Mouse (Mus musculus): ENCODE results near the gene Mkrn1. TPM values are rescaled to one million over a fixed set of nuclear protein-coding genes. Genes with fewer than 3 reads are reported as not detected.
A peak's percentile ranks its signal among the peaks of the same experiment; 100 is the strongest.

Gene Mkrn1
- polyA plus RNA-seq (2016; fragmentation: Nextera tagmentation; extraction: Ambion mirVana): 45.0 and 46.4 TPM in 2 replicates

DNA sequence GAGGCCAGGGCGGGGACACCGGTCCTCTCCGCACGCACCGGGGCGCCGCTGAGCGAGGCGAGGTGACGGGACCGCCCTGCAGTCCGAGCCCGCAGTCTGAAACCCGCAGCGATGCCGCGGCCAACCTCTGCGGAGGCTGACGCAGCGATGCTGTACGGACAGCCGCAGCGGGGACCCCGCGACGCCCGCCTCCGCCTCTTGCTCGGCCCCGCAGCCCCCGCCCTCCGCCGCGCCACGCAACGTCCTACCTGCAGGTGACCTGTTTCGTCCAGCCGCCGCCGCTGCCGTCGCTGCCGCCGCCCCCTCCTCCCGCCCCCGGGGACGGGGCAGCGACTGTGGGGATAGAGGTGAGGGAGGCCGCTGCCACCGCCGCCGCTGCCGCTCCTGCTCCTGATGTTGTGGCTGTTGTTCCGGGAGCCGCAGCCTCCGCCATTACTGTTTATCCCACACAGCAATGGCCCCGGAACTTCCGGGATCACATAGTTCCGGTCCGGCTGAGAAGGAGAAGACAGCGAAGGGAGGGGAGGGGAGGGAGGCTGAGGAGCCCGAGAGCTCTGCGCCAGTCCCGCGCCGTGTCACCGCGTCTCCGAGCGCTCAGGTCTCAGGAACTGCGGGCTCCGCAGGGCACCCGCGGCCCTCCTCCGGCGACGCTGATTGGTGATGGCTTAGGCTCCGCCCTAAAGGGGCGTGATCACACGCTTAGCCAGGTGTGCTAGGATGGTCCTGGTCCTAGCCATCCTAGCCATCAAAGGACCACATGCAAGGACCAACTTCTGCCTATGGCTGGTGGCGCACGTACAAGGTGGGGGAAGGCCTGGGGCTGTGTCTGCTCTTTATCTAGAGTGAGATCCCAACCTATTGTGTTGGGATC is at the start of gene Mkrn1:
TSS of gene Mkrn1 (minus strand) at position 612 of the 871 bp plus-strand sequence.
- Histone ChIP-seq H3K4me1 (replicated peaks) (peaks cover 5% of the 10 kb centered on the region), H3K9me3 (no peaks in the 10 kb centered on the region), H3K36me3 (no peaks in the 10 kb centered on the region), H3K4me2 (peak within 1 kb of the TSS; percentile 78), H3K27me3 (peaks cover 25% of the 10 kb centered on the region), H3K4me3 (replicated peaks) (peak within 1 kb of the TSS; percentile 93), H3K27ac (peak within 1 kb of the TSS; percentile 78), H3K9ac (replicated peaks) (peak within 1 kb of the TSS; percentile 81)
- WGBS: 2% methylated on average over 60 of the region's 82 CpGs
- peak; percentile 90 for ATAC-seq (ENCODE audit: insufficient number of reproducible peaks, insufficient read depth, low FRiP score, low TSS enrichment, low read depth)

DNA sequence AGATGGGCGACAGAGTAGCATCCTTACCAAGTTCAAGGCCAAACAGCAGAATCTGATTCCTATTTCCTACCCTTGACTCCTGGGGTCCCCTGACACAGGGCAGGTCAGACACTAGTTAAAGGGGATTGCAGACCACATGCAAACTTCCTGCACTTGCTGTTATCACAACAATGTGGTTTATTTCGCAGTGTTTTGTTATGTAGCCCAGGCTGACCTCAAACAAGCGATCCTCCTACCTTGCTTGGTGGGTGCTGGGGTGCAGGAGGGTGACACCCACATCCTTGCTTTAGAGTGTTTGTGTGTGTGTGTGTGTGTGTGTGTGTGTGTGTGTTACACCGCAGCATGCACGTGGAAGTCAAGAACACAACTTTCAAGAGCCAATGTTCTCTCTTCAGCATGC is 49.2 kb upstream of the Mkrn1 start:
- no peak overlapping the region for H3K4me2 ChIP-seq
- peaks cover 76% of the 10 kb centered on the region for H3K36me3 ChIP-seq
- H3K9ac ChIP-seq (replicated peaks): no peak overlapping the region
- H3K4me3 ChIP-seq (replicated peaks): no peak overlapping the region
- ATAC-seq (ENCODE audit: insufficient number of reproducible peaks, insufficient read depth, low FRiP score, low TSS enrichment, low read depth): no peak
- H3K27me3 ChIP-seq: no peaks in the 10 kb centered on the region
- H3K27ac ChIP-seq: no peak overlapping the region
- no peaks in the 10 kb centered on the region for H3K9me3 ChIP-seq
- H3K4me1 ChIP-seq (replicated peaks): peaks cover 22% of the 10 kb centered on the region
- 91% methylated on average over 5 of the region's 5 CpGs for WGBS

DNA sequence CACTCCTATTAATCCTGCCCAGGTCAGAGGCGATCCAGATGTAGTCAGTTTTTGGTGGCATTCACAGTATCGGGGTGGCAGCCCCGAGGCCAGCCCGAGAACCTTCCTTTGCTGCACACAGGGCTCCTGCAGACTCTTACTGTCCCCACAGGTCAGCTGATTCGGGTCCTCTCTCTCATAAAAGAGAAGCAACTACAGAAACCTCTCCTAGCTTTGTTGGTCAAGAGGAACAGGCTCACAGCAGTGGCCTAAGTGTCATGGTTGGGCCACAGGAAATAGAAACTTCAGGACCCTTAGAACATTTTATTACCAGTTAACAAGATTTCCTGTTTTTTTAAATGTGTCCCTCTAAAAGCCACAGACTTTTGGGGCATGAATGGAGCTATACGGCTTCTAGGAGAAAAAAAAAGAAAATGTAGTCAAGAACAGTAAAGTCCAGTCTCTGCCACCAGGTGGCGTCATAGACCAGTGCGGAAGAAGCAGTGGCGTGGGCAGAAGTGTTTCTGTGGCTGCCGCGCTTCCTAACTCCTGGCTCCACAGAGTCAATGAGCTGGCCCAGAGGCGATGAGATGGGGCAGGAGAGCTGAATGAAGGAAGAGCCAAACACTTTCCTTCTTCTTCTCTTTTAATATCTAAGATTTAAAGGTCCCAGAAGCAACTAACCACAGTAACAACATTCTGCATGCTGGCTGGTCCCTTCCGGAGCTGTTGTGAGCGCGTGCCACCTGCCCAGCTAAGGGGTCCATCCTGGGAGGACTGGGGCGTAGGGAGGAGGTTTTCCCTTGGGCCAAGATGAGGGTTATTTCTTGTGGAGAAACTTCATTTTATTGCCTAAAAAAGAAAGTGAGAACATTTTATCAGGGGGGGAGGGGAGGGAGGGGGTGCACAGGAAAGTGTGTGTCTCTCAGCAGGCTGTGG is 42.6 kb upstream of the Mkrn1 start:
- no peak; the same call in 1 of the 2 replicates for ATAC-seq (ENCODE audit: insufficient number of reproducible peaks, insufficient read depth, low FRiP score, low TSS enrichment, low read depth)
- Histone ChIP-seq H3K9ac (replicated peaks) (no peak overlapping the region), H3K4me3 (replicated peaks) (no peak overlapping the region), H3K27ac (no peak overlapping the region), H3K4me1 (replicated peaks) (peaks cover 13% of the 10 kb centered on the region), H3K4me2 (no peak overlapping the region), H3K9me3 (peaks cover 5% of the 10 kb centered on the region), H3K27me3 (no peaks in the 10 kb centered on the region), H3K36me3 (peaks cover 59% of the 10 kb centered on the region)
- WGBS: 51% methylated on average over 16 of the region's 16 CpGs

DNA sequence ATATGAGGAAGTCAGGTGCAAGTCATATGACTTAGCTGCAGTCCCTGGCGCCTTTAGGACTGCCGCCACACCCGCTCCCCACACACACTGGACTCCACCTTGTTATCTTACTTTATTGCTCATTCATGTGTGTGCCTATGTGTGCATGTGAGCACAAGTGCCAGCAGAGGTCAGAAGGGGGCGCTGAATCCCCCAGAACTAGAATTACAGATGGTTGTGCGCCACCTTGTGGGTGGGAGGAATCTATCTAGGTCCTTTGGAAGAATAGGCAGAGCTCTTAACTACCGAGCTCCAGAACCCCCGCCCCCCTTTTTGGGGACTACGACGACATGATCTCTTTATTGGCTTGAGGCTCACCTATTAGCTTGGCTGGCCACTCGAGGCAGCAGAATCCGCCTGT is 39.8 kb upstream of the Mkrn1 start:
- no peak overlapping the region for H3K4me3 ChIP-seq (replicated peaks)
- 96% methylated on average over 11 of the region's 11 CpGs for WGBS
- no peak overlapping the region for H3K4me2 ChIP-seq
- peaks cover 5% of the 10 kb centered on the region for H3K9me3 ChIP-seq
- peaks cover 35% of the 10 kb centered on the region for H3K36me3 ChIP-seq
- ATAC-seq (ENCODE audit: insufficient number of reproducible peaks, insufficient read depth, low FRiP score, low TSS enrichment, low read depth): no peak
- H3K9ac ChIP-seq (replicated peaks): no peak overlapping the region
- no peaks in the 10 kb centered on the region for H3K27me3 ChIP-seq
- no peak overlapping the region for H3K27ac ChIP-seq
- H3K4me1 ChIP-seq (replicated peaks): peaks cover 23% of the 10 kb centered on the region

DNA sequence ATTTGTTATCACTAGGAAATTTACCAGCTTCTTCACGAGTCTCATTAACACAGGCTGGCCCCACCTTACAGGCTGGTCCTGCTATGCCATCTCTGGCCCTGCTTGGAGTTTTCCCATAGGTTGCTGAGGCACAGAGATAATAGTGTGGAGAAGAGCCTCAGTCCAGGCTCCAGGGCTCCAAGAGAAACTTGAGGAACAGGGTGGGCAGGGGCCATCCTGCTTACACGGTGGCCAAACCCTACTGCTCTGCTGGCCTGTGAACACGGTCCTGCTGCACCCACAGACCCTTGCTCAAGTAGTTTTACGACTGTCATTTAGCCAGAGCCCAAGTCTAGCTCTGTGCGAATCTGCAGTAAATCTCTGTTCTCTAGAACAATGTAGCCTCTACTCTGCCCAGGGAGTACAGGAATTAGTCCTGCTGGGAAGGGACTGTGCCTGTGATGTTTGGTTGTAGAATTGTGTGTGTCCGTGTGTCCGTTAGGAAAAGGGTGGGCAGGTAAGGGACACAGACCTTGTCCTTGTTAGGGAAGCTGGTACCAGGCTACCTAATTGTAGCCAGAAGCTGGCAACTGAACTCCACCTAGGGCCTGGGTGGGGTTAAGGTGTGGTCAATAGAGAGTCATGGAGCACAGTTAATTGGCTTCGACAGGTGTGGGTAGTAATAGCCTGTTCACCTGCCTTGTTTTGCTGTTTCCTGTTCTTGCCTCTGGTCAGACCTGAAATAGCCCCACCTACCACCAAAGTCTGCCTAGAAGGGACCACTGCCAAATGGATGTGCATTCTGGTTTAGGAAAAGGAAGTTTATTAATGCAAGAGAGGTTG is 35.3 kb upstream of the Mkrn1 start:
- Histone ChIP-seq H3K9me3 (peaks cover 5% of the 10 kb centered on the region), H3K36me3 (peaks cover 7% of the 10 kb centered on the region), H3K4me3 (replicated peaks) (no peak overlapping the region), H3K4me2 (no peak overlapping the region), H3K4me1 (replicated peaks) (0 out of 2 replicates have a peak, but pooled peaks cover 10% of the 10 kb centered on the region), H3K27me3 (no peaks in the 10 kb centered on the region), H3K27ac (no peak overlapping the region), H3K9ac (replicated peaks) (no peak overlapping the region)
- ATAC-seq (ENCODE audit: insufficient number of reproducible peaks, insufficient read depth, low FRiP score, low TSS enrichment, low read depth): 0 out of 2 replicates have a peak, but pooled peaks have one; percentile 15
- WGBS: 40% methylated on average over 8 of the region's 8 CpGs

DNA sequence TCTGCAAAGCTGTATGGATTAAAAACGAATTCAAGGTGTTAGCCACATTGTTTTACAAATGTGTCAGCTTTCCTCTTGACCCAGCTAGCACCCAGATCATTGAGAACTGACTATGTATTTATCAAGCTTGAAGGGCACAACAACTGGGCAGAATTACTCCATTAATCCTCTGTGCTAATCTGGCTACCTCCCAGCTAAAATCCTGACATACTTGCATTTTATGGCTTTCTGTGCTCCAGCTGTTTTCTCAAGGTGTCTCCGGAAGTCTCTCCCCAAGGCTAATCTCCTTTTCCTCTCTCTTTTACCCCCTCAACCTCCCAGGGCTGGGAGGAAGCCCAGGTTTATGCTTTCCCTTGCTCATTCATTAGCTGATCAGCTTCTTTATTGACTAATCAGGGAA is 34.4 kb upstream of the Mkrn1 start:
- no peaks in the 10 kb centered on the region for H3K36me3 ChIP-seq
- no peak for ATAC-seq (ENCODE audit: insufficient number of reproducible peaks, insufficient read depth, low FRiP score, low TSS enrichment, low read depth)
- H3K4me3 ChIP-seq (replicated peaks): no peak overlapping the region
- no peaks in the 10 kb centered on the region for H3K27me3 ChIP-seq
- no peak overlapping the region for H3K9ac ChIP-seq (replicated peaks)
- no peaks in the 10 kb centered on the region for H3K9me3 ChIP-seq
- no peak overlapping the region for H3K4me2 ChIP-seq
- no peak overlapping the region for H3K27ac ChIP-seq
- WGBS: 31% methylated on average over 2 of the region's 2 CpGs
- H3K4me1 ChIP-seq (replicated peaks): peaks cover 10% of the 10 kb centered on the region; the same call in 1 of the 2 replicates

DNA sequence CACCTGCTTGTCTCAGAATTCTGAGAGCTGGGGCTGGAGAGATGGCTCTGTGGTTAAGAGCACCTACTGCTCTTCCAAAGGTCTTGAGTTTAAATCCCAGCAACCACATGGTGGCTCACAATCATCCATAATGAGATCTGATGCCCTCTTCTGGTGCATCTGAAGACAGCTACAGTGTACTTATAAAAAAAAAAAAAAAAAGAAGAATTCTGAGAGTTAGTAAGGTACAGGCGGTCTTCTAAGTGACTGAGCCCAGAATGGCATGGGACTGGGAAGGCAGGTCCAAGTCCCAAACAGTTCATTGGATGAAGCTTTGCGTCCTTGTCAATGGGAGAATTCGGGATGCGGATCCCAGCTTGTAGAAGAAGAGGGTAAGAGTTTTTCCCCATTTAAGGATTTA is 33.3 kb upstream of the Mkrn1 start:
- Histone ChIP-seq H3K36me3 (no peaks in the 10 kb centered on the region), H3K9ac (replicated peaks) (no peak overlapping the region), H3K27ac (no peak overlapping the region), H3K9me3 (no peaks in the 10 kb centered on the region), H3K4me1 (replicated peaks) (peaks cover 10% of the 10 kb centered on the region; the same call in 1 of the 2 replicates), H3K4me2 (no peak overlapping the region), H3K4me3 (replicated peaks) (no peak overlapping the region), H3K27me3 (no peaks in the 10 kb centered on the region)
- no peak for ATAC-seq (ENCODE audit: insufficient number of reproducible peaks, insufficient read depth, low FRiP score, low TSS enrichment, low read depth)
- whole genome bisulfite sequencing: 94% methylated on average over 4 of the region's 4 CpGs

DNA sequence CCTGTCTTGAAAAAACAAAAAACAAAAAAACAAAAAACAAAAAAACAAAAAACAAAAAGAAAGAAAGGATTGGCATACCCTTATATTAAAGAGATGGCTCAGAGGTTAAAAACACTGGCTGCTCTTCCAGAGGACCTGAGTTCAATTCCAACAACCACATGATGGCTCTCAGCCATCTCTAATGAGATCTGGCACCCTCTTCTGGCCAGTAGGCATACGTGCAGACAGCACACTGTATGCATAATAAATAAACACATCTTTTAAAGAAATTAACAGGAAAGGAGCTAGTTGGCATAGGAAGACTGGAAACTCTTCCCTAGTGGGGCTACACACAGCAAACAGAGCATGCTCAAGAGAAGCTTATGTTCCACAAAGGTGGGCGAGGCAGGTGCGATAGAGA is 30.8 kb upstream of the Mkrn1 start:
- no peak overlapping the region for H3K27ac ChIP-seq
- H3K36me3 ChIP-seq: no peaks in the 10 kb centered on the region
- no peak overlapping the region for H3K9ac ChIP-seq (replicated peaks)
- H3K4me1 ChIP-seq (replicated peaks): peaks cover 9% of the 10 kb centered on the region; the same call in 1 of the 2 replicates
- H3K27me3 ChIP-seq: no peaks in the 10 kb centered on the region
- no peak overlapping the region for H3K4me3 ChIP-seq (replicated peaks)
- ATAC-seq (ENCODE audit: insufficient number of reproducible peaks, insufficient read depth, low FRiP score, low TSS enrichment, low read depth): no peak
- no peaks in the 10 kb centered on the region for H3K9me3 ChIP-seq
- 86% methylated on average over 3 of the region's 3 CpGs for WGBS
- no peak overlapping the region for H3K4me2 ChIP-seq

DNA sequence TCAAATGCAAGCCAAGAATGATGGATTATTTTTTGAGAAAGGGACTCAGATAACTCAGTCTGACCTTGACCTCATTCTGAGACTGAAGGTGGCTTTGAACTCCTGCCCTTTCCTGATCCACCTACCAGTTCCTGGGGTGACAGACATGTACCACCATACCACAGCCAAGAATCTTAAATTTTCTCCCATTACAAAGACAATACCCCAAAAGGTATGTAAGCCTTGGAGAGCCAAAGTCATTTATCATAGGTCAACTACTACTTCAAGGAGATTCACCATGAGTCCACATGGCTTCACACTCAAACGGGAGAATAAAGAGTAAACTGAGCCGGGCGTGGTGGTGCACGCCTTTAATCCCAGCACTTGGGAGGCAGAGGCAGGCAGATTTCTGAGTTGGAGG is 30.3 kb upstream of the Mkrn1 start:
- Histone ChIP-seq H3K9me3 (no peaks in the 10 kb centered on the region), H3K36me3 (no peaks in the 10 kb centered on the region), H3K27ac (no peak overlapping the region), H3K4me3 (replicated peaks) (no peak overlapping the region), H3K27me3 (no peaks in the 10 kb centered on the region), H3K9ac (replicated peaks) (no peak overlapping the region), H3K4me1 (replicated peaks) (peaks cover 4% of the 10 kb centered on the region; the same call in 1 of the 2 replicates), H3K4me2 (no peak overlapping the region)
- no peak for ATAC-seq (ENCODE audit: insufficient number of reproducible peaks, insufficient read depth, low FRiP score, low TSS enrichment, low read depth)
- WGBS: 89% methylated on average over 4 of the region's 4 CpGs

DNA sequence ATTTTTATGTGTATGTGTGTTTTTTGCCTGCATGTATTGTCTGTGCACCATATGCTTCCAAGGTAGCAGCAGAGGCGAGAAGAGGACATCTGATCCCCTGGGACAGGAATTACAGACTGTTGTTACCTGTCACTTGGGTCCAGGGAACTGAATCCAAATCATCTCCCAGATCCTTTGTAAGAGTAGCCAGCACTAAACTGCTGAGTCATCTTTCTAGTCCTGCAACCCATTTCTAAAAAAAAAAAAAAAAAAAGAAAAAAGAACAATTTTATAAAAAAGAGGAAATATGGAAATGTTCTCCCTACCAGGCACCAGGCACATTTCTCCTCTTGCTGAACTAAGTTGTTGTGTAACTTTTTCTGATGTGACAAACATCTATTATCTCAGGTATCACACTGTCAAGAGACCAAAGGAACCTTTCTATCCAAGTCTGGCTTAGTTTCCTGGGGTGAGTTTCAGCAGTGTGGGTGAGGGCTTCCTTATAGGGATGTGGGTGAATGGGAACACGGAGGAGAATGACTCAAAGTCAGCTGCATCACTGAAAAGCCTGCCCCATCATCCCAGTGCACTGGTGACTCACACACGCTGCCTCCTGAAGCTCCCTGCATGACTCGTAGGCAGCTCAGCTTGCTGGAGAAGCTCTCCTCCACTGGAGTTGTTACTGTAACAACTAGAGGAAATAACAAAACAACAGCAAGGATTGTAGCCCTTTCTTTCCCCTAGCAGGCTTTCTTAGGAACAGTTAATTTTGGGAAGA is 27.3 kb upstream of the Mkrn1 start:
- no peak for ATAC-seq (ENCODE audit: insufficient number of reproducible peaks, insufficient read depth, low FRiP score, low TSS enrichment, low read depth)
- Histone ChIP-seq H3K27me3 (no peaks in the 10 kb centered on the region), H3K27ac (no peak overlapping the region), H3K36me3 (no peaks in the 10 kb centered on the region), H3K4me1 (replicated peaks) (no peaks in the 10 kb centered on the region; the same call in 1 of the 2 replicates), H3K4me2 (no peak overlapping the region), H3K9me3 (no peaks in the 10 kb centered on the region), H3K9ac (replicated peaks) (no peak overlapping the region), H3K4me3 (replicated peaks) (no peak overlapping the region)
- WGBS: 63% methylated on average over 4 of the region's 4 CpGs

All from limb, embryonic 12.5 days (tissue).